Mouse (Mus musculus): ENCODE results near the gene Klf4. TPM values are rescaled to one million over a fixed set of nuclear protein-coding genes. Genes with fewer than 3 reads are reported as not detected.
A peak's percentile ranks its signal among the peaks of the same experiment; 100 is the strongest.

The Klf4 gene
- polyA plus RNA-seq, 1 experiment from 2014 or later: 4.3 TPM

- no peak overlapping the region; the same call in 1 of the 2 replicates for H3K27ac ChIP-seq (ENCODE audit: poor library complexity, severe bottlenecking)
- H3K9me3 ChIP-seq (replicated peaks): no peaks in the 10 kb centered on the region
- ATAC-seq (ENCODE audit: insufficient number of reproducible peaks, low FRiP score): no peak
- H3K4me2 ChIP-seq: no peak overlapping the region
- no peaks in the 10 kb centered on the region for H3K27me3 ChIP-seq (replicated peaks)
- 76% methylated on average over 5 of the region's 5 CpGs for WGBS
- no peak overlapping the region for H3K9ac ChIP-seq
- no peaks in the 10 kb centered on the region for H3K36me3 ChIP-seq
- H3K4me1 ChIP-seq (replicated peaks): peaks cover 12% of the 10 kb centered on the region
- H3K4me3 ChIP-seq: no peak overlapping the region
Measured at GRCm38 (mm10) chr4:55526247-55527115, 5.8 kb downstream of the Klf4 start.

DNA sequence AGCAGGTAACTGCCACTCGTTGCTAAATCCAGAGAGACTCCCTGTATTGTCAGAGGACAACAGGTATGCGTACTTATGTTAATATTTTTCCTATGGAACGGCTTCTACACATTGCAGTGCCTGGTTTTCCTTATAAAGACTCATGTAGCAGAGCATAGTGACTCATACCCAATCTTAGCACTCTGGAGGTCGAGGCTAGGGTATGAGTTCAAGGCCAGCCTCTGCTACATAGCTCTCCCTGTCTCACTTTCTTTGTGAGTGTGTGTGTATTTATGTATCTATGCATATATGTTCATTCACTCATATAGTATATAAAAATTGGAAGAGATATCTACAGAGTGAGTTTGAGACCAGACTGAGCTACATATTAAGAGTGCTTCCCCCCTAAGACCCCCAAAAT is 8.3 kb downstream of the Klf4 start:
- no peak overlapping the region for H3K4me3 ChIP-seq
- 0 out of 2 replicates have a peak, but pooled peaks cover 3% of the 10 kb centered on the region for H3K4me1 ChIP-seq (replicated peaks)
- WGBS: 70% methylated on average over 4 of the region's 4 CpGs
- no peak for ATAC-seq (ENCODE audit: insufficient number of reproducible peaks, low FRiP score)
- H3K9me3 ChIP-seq (replicated peaks): no peaks in the 10 kb centered on the region
- H3K27ac ChIP-seq (ENCODE audit: poor library complexity, severe bottlenecking): no peak overlapping the region
- no peak overlapping the region for H3K4me2 ChIP-seq
- no peaks in the 10 kb centered on the region for H3K36me3 ChIP-seq
- H3K27me3 ChIP-seq (replicated peaks): no peaks in the 10 kb centered on the region
- H3K9ac ChIP-seq: no peak overlapping the region

DNA sequence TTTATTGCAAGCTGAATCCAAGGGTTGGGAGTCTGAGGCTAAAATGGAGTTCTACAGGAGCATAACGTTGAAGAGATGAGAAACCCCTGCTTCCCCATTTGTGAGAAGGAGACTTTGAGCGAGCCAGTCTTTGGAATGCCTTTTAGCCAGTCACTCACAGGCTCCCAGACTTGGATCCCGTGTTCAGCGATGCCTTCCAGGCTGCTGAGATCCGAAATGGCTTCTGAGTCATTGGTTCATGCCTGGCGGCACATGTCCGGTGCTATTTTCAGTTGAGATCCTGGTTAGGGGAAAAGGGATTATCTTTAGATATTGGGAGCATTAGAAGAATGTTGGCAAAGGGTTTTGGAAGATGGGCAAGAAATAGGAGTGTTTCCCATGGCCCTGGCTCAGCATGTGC is 14.8 kb downstream of the Klf4 start:
- H3K4me2 ChIP-seq: no peak overlapping the region
- H3K27me3 ChIP-seq (replicated peaks): peaks cover 17% of the 10 kb centered on the region; the same call in 1 of the 2 replicates
- H3K9me3 ChIP-seq (replicated peaks): no peaks in the 10 kb centered on the region
- H3K36me3 ChIP-seq: no peaks in the 10 kb centered on the region
- peaks cover 9% of the 10 kb centered on the region for H3K4me1 ChIP-seq (replicated peaks)
- no peak overlapping the region for H3K27ac ChIP-seq (ENCODE audit: poor library complexity, severe bottlenecking)
- 67% methylated on average over 7 of the region's 7 CpGs for WGBS
- no peak for ATAC-seq (ENCODE audit: insufficient number of reproducible peaks, low FRiP score)
- no peak overlapping the region for H3K9ac ChIP-seq
- H3K4me3 ChIP-seq: no peak overlapping the region

GRCm38 (mm10) chr4:55516048-55516447 is 16.2 kb downstream of the Klf4 start:
- H3K27me3 ChIP-seq (replicated peaks): peaks cover 17% of the 10 kb centered on the region; the same call in 1 of the 2 replicates
- H3K4me2 ChIP-seq: no peak overlapping the region
- no peak for ATAC-seq (ENCODE audit: insufficient number of reproducible peaks, low FRiP score)
- H3K36me3 ChIP-seq: no peaks in the 10 kb centered on the region
- peaks cover 9% of the 10 kb centered on the region for H3K4me1 ChIP-seq (replicated peaks)
- no peak overlapping the region for H3K4me3 ChIP-seq
- no peak overlapping the region for H3K9ac ChIP-seq
- 71% methylated on average over 8 of the region's 8 CpGs for WGBS
- H3K27ac ChIP-seq (ENCODE audit: poor library complexity, severe bottlenecking): no peak overlapping the region
- H3K9me3 ChIP-seq (replicated peaks): no peaks in the 10 kb centered on the region

DNA sequence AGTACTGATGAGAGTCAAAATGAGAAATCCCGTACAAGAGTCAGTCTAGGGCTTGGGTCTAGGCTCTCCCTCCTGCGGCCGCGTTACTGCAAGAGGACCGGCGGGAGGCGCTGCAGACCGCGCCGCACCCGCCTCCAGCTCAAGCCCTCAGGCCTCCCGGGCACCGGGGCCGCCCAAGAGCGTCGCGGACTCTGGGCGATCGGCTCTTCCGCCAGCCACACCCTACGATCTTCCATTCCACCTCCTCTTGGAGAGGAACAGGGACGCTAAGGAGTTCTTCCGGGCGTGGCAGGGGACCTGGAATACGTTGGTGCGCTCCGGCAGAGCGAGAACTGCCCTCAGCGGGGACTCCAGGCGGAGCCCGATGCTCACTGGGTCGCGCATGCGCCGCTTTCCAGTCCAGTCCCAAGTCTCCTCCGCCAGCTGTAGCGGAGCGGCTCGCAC is 17.5 kb downstream of the Klf4 start:
- 0 out of 2 replicates have a peak overlapping the region, but pooled peaks have one; percentile 9 for H3K27ac ChIP-seq (ENCODE audit: poor library complexity, severe bottlenecking)
- peak overlapping the region; percentile 69 for H3K4me3 ChIP-seq
- under 1% methylated on average over 39 of the region's 39 CpGs for WGBS
- peak; percentile 92 for ATAC-seq (ENCODE audit: insufficient number of reproducible peaks, low FRiP score)
- H3K9ac ChIP-seq: peak overlapping the region; percentile 74
- H3K4me2 ChIP-seq: peak overlapping the region; percentile 86
- H3K27me3 ChIP-seq (replicated peaks): peaks cover 17% of the 10 kb centered on the region; the same call in 1 of the 2 replicates
- no peaks in the 10 kb centered on the region for H3K36me3 ChIP-seq
- H3K9me3 ChIP-seq (replicated peaks): no peaks in the 10 kb centered on the region
- peaks cover 9% of the 10 kb centered on the region for H3K4me1 ChIP-seq (replicated peaks)

GRCm38 (mm10) chr4:55513615-55514279 is 18.5 kb downstream of the Klf4 start:
- no peak for ATAC-seq (ENCODE audit: insufficient number of reproducible peaks, low FRiP score)
- H3K4me2 ChIP-seq: no peak overlapping the region
- H3K9ac ChIP-seq: no peak overlapping the region

DNA sequence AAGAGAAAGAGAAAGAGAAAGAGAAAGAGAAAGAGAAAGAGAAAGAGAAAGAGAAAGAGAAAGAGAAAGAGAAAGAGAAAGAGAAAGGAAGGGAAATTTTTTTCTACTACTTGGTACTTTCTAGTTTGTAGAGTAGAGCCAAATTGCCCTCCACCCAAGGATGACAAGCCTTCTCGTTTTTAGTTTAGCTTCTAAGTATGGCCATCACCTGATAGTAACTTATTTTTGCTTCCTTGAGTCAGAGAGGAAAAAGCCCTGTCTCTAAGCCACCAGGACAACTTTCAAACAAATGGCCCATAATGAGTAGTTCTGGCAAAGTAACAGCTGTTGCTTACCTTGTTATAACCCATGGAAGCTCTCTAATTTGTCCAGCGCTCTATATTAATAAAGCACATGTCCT is 20.9 kb downstream of the Klf4 start:
- no peaks in the 10 kb centered on the region for H3K9me3 ChIP-seq (replicated peaks)
- no peak overlapping the region for H3K27ac ChIP-seq (ENCODE audit: poor library complexity, severe bottlenecking)
- no peak overlapping the region for H3K4me3 ChIP-seq
- no peak for ATAC-seq (ENCODE audit: insufficient number of reproducible peaks, low FRiP score)
- no peaks in the 10 kb centered on the region for H3K36me3 ChIP-seq
- 63% methylated on average over 2 of the region's 2 CpGs for WGBS
- H3K4me2 ChIP-seq: no peak overlapping the region
- H3K9ac ChIP-seq: no peak overlapping the region
- H3K4me1 ChIP-seq (replicated peaks): peaks cover 9% of the 10 kb centered on the region
- peaks cover 15% of the 10 kb centered on the region; the same call in 1 of the 2 replicates for H3K27me3 ChIP-seq (replicated peaks)

More at GRCm38 (mm10) chr4:55513615-55514279, 18.5 kb downstream of the Klf4 start:
- peaks cover 9% of the 10 kb centered on the region for H3K4me1 ChIP-seq (replicated peaks)
- H3K9me3 ChIP-seq (replicated peaks): no peaks in the 10 kb centered on the region
- H3K36me3 ChIP-seq: no peaks in the 10 kb centered on the region
- H3K27ac ChIP-seq (ENCODE audit: poor library complexity, severe bottlenecking): no peak overlapping the region
- WGBS: 74% methylated on average over 7 of the region's 7 CpGs
- H3K27me3 ChIP-seq (replicated peaks): peaks cover 17% of the 10 kb centered on the region; the same call in 1 of the 2 replicates
- H3K4me3 ChIP-seq: no peak overlapping the region

GRCm38 (mm10) chr4:55508712-55509111 is 23.6 kb downstream of the Klf4 start:
- Histone ChIP-seq H3K9me3 (replicated peaks) (no peaks in the 10 kb centered on the region), H3K4me3 (no peak overlapping the region), H3K27ac (ENCODE audit: poor library complexity, severe bottlenecking) (no peak overlapping the region), H3K4me2 (no peak overlapping the region), H3K9ac (no peak overlapping the region), H3K36me3 (no peaks in the 10 kb centered on the region), H3K27me3 (replicated peaks) (0 out of 2 replicates have a peak, but pooled peaks cover 3% of the 10 kb centered on the region), H3K4me1 (replicated peaks) (no peaks in the 10 kb centered on the region)
- ATAC-seq (ENCODE audit: insufficient number of reproducible peaks, low FRiP score): no peak
- 80% methylated on average over 7 of the region's 7 CpGs for WGBS

- Histone ChIP-seq H3K27ac (ENCODE audit: poor library complexity, severe bottlenecking) (no peak overlapping the region), H3K36me3 (no peaks in the 10 kb centered on the region)
Measured at GRCm38 (mm10) chr4:55498621-55499020, 33.6 kb downstream of the Klf4 start.

DNA sequence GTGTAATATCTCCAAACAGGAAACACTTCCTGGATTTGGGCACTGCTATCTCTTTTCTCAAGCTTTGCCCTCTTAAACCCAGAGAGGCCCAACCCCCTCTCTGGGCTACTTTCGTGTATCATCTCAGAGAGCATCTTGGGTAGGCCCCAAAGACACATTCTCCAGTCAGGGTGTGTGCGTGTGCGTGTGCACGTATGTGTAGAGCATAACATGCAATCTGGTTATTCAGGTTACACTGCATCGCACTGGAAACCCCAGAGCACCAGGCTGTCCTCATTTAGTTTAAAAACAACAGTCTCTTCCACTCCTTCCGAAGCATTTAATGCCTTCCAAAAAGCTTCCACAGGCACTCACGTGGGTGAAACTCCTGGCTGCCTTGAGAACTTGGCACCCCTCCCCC is 35.9 kb downstream of the Klf4 start:
- Histone ChIP-seq H3K9ac (no peak overlapping the region), H3K4me3 (no peak overlapping the region), H3K4me1 (replicated peaks) (peaks cover 5% of the 10 kb centered on the region), H3K27me3 (replicated peaks) (no peaks in the 10 kb centered on the region), H3K27ac (ENCODE audit: poor library complexity, severe bottlenecking) (no peak overlapping the region), H3K36me3 (no peaks in the 10 kb centered on the region), H3K9me3 (replicated peaks) (no peaks in the 10 kb centered on the region), H3K4me2 (no peak overlapping the region)
- ATAC-seq (ENCODE audit: insufficient number of reproducible peaks, low FRiP score): no peak
- 72% methylated on average over 7 of the region's 7 CpGs for WGBS

More at GRCm38 (mm10) chr4:55498621-55499020, 33.6 kb downstream of the Klf4 start:
- WGBS: 59% methylated on average over 1 of the region's 1 CpGs
- Histone ChIP-seq H3K4me3 (no peak overlapping the region), H3K27me3 (replicated peaks) (no peaks in the 10 kb centered on the region), H3K4me1 (replicated peaks) (peaks cover 5% of the 10 kb centered on the region), H3K4me2 (no peak overlapping the region), H3K9ac (no peak overlapping the region), H3K9me3 (replicated peaks) (no peaks in the 10 kb centered on the region)
- no peak for ATAC-seq (ENCODE audit: insufficient number of reproducible peaks, low FRiP score)

GRCm38 (mm10) chr4:55493261-55493660 is 39.0 kb downstream of the Klf4 start:
- ATAC-seq (ENCODE audit: insufficient number of reproducible peaks, low FRiP score): no peak
- H3K27me3 ChIP-seq (replicated peaks): no peaks in the 10 kb centered on the region
- H3K9ac ChIP-seq: no peak overlapping the region
- H3K27ac ChIP-seq (ENCODE audit: poor library complexity, severe bottlenecking): no peak overlapping the region
- WGBS: 70% methylated on average over 3 of the region's 3 CpGs
- H3K9me3 ChIP-seq (replicated peaks): no peaks in the 10 kb centered on the region
- peaks cover 5% of the 10 kb centered on the region for H3K4me1 ChIP-seq (replicated peaks)
- no peak overlapping the region for H3K4me3 ChIP-seq
- no peak overlapping the region for H3K4me2 ChIP-seq
- no peaks in the 10 kb centered on the region for H3K36me3 ChIP-seq
